Mouse (Mus musculus): ENCODE data around the gene Exosc5.
A peak's percentile ranks its signal among the peaks of the same experiment; 100 is the strongest.

Gene Exosc5

GRCm38 (mm10) chr7:25658657-25659472 is at the start of gene Exosc5, which contains the start of gene Bckdha:
Gene Exosc5, plus strand, starts transcription at chr7:25659164.
Gene Bckdha, minus strand, starts transcription at chr7:25658981.
- peak; percentile 99 for DNase-seq (ENCODE audit: low spot score)

DNA sequence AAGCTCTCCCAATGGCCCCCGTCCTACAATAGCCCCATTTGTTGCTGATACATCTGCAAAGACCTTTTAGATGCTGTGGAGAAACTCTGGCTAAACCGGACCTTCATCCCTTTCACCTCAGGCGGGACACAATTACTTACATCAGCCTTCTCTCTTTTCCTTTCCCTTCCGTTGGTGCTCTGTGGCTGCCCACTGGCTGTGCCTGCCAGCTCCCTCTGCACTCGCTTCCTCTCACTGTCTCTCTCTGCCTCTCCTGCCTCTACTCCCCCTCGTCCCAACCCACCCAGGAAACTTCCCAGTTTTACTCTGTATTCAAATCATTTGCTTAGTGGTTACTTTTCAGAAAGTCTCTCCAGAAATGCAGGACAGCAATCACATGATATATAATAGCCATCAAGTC is 48.9 kb upstream of the Exosc5 start:
- DNase-seq (ENCODE audit: low spot score), result no peak

- no peak for DNase-seq (ENCODE audit: low spot score)
Observed at GRCm38 (mm10) chr7:25611501-25611900, 47.5 kb upstream of the Exosc5 start.

DNA sequence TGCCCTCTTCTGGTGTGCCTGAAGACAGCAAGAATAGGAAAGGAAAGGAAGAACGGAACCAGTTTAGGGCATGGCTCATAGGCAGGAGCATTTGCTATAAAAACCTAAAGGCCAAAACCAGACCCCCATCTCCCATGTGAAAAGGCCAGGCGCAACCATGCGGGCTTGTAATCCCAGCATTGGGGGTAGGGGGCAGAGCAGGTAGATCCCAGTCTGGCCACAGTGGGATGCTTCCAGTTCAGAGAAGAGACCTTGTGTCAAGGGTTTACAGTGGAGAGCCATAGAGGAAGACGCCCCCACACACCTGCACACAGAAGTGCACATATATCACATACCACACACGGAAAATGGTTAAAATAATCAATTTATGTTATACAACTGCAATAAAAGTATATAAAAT is 44.9 kb upstream of the Exosc5 start:
- DNase-seq (ENCODE audit: low spot score), result no peak

GRCm38 (mm10) chr7:25614831-25615705 is 43.9 kb upstream of the Exosc5 start:
- no peak for DNase-seq (ENCODE audit: low spot score)

- no peak for DNase-seq (ENCODE audit: low spot score)
Observed at GRCm38 (mm10) chr7:25615706-25616011, 43.3 kb upstream of the Exosc5 start, which contains the start of gene Erich4. Gene Erich4, minus strand, starts transcription at chr7:25615892.

GRCm38 (mm10) chr7:25617376-25618160 is 41.4 kb upstream of the Exosc5 start:
- DNase-seq (ENCODE audit: low spot score), result no peak

DNA sequence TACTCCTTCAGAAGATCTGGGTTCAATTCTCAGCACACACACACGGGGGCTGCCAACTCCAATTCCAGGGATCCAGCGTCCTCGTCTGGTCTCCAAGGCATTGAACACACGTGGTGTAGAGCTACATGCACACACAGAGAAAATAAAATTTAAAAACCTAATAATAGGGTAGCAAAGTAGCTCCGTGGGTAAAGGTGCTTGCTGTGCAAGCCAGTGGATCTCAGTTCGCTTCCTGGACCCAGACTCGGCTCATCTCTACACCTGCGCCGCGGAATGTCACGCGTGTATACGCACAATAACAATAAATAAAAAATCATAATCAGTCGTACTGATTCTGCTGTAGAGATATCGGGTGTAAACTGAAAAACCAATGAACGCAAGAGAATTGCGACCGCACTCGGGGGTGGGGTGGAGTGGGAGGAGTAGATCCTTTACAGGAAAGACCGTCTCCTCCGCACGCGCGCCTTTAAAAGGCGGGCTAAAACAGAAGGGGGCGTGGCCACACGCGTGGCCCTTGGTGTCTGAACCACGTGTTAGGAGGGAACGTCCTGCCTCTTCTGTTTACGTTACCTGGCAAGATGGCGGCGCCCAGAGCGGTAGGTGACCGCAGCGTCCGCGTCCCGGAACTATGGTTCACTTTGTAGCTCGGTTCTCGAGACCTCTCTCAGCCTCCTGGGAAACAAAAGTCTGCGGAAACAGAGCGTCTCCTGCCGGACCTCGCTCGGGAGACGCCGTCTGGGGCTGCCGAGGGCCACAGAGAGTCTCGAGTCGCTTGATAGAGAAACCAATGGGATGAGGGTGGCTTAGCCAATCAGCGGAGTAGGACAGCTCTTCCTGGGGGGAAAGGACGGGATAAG is 39.9 kb upstream of the Exosc5 start, which contains the start of gene Dmac2:
TSS of gene Dmac2 (plus strand) at position 550 of the 857 bp plus-strand sequence.
- DNase-seq (ENCODE audit: low spot score), result peak; percentile 95

- DNase-seq (ENCODE audit: low spot score), result no peak
Observed at GRCm38 (mm10) chr7:25619722-25619991, 39.3 kb upstream of the Exosc5 start.

DNA sequence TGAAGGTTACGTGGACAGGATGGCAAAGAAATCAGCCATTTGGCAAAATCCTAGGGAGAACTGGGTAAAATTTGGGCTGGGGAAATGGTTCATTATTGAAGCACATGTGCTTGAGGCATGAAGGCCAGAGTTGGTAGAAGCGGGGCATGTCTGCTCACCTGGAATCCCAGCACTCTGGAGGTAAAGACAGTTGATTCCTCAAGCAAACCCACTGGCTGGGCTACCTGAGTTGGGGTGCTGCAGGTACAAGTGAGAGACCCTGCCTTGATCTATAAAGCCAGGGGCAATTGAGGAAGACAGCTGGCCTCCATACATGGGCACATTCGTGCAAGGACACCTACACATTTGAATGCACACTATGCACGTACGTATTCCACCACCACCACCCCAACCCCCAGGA is 38.9 kb upstream of the Exosc5 start:
- DNase-seq (ENCODE audit: low spot score), result no peak

DNA sequence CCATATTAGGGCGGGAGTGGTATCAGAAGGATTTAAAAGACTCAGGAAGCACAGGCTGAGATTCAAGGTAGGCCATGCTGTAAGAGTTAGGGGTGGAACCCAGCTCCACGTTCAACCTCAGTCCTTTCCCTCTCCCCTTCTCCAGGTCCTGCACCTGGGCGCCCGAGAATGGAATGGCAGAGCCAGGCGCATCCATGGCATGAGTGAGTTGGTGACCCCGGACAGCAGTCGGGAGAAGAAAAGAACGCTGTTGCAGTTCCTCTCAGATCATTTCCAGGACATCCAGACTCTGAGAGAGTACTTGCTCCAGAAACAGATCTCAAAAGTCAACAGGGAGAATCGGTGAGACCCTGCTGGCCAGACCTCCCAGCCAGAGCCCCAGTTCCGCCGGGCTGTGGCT is 38.2 kb upstream of the Exosc5 start:
- no peak for DNase-seq (ENCODE audit: low spot score)

- no peak for DNase-seq (ENCODE audit: low spot score)
Observed at GRCm38 (mm10) chr7:25623857-25624370, 35.0 kb upstream of the Exosc5 start.

GRCm38 (mm10) chr7:25624851-25625250 is 34.1 kb upstream of the Exosc5 start:
- DNase-seq (ENCODE audit: low spot score), result no peak

DNA sequence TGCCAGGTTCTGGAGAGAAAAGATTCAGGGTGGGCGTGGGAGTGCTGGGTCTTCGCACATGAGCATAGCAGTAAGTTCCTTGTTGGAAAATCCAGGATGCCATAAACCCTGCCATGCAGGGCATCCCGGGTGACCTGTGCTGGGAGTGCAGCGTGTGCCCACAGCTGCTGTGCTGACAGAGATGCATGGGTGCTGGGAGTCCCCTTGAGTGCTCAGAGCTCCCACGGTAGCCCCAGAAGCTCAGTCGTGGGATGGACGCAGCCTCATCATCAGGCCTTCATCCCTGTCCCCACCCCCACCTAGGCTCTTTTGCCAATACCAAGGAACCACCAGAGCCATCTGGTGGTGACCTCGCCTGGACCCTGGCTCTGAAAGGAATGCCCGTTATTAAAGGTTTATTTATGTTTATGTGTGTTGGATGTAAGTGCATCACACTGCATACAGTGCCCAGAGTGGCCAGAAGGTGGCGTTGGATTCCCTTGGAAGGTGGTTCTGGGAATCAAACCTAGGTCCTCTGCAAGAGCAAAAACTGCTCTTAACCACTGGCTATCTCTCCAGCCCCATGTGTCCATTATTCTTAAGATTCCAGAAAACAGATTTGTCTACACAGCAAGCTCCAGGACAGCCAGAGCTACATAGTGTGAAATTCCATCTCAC is 33.2 kb upstream of the Exosc5 start:
- DNase-seq (ENCODE audit: low spot score), result no peak

GRCm38 (mm10) chr7:25626509-25627430 is 32.2 kb upstream of the Exosc5 start, which contains the start of gene B3gnt8:
Gene B3gnt8, plus strand, starts transcription at chr7:25626654.
- no peak for DNase-seq (ENCODE audit: low spot score)

- no peak for DNase-seq (ENCODE audit: low spot score)
Observed at GRCm38 (mm10) chr7:25627431-25628322, 31.3 kb upstream of the Exosc5 start.

GRCm38 (mm10) chr7:25628323-25628620 is 30.7 kb upstream of the Exosc5 start:
- DNase-seq (ENCODE audit: low spot score), result no peak

DNA sequence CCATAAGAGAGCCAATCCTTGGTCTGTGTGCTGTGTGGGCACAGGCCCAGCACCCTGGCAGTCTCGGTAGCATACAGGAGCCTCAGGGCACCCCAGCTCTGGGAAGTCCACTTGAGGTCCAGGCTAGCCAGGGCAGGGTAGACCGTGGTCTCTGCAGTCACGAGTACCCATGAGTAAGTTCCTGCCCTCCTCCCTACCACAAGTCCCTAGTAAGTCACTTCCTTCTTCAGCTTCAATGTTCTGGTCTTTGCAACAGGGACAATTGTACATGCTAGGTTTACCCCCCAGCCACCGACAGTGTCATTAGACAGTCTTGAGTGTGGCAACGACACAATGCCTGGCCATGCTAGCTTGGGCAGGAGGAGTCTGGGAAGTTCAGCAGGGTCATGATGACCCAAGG is 26.3 kb upstream of the Exosc5 start:
- no peak for DNase-seq (ENCODE audit: low spot score)

GRCm38 (mm10) chr7:25636373-25636772 is 22.6 kb upstream of the Exosc5 start:
- peak; percentile 53 for DNase-seq (ENCODE audit: low spot score)

All from T-cell, adult 2 months (primary cell).